Mouse (Mus musculus) cerebellum, postnatal 36 days (tissue): ENCODE measurements around the gene Trim72.
"Not testable (repeated sequence)": the region's sequence is repeated elsewhere in the genome, so short reads cannot be mapped to it uniquely, and the experiment has no call there.

Experiments
- DNase-seq, 2 experiments: peaks; one replicate each; pipeline ENCODE4 v3.0.0; 2021 to 2022; ENCODE audit warnings: mixed read lengths in 2 of 2

Trim72 gene

DNA sequence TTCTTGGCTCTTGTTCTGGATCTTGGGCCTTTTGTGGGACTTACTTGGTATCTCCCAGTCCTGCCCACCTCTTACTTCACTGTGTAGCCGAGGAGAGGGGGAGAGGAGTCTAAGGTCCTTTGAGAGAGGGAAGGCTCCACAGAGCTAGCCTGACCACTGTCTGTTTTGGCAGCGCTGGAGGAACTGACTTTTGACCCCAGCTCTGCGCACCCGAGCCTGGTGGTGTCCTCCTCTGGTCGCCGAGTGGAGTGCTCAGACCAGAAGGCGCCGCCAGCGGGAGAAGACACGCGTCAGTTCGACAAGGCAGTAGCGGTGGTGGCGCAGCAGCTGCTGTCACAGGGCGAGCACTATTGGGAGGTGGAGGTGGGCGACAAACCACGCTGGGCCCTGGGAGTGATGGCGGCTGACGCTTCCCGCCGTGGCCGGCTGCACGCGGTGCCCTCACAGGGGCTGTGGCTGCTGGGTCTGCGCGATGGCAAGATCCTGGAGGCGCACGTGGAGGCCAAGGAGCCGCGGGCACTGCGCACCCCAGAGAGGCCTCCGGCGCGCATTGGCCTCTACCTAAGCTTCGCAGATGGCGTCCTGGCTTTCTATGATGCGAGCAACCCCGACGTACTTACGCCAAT is 6.1 kb downstream of the Trim72 start:
- DNase-seq: no peak

DNA sequence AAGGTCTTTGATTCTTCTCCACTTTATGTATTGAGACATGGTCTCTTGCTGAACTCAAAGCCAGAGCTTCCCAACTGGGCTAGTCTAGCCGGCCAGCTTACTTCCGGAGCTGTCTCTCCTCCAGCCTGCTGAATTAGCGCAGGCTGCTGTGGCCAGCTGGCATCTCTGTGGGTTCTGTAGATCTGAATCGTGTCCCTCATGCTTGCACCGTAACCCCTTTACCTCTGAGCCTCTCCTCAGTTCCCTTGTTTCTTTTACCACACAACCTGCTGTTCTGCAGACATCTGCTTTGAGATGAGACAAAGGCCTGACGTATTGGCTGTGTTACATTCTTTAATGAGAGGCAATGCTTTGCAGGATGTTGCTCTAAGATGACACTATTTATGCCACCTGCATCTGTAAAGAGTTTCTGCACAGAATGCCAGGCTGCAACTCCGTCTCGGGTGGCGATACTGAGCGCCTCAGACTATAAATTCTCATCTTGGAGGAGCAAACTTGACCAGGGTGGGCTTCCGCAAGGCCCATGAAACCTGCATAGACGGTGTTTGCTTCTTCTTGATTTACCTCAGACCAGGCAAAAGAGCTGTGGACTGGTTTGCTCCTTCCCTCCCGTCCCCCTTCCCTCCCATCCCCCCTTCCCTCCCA is 8.5 kb downstream of the Trim72 start:
- DNase-seq: no peak

DNA sequence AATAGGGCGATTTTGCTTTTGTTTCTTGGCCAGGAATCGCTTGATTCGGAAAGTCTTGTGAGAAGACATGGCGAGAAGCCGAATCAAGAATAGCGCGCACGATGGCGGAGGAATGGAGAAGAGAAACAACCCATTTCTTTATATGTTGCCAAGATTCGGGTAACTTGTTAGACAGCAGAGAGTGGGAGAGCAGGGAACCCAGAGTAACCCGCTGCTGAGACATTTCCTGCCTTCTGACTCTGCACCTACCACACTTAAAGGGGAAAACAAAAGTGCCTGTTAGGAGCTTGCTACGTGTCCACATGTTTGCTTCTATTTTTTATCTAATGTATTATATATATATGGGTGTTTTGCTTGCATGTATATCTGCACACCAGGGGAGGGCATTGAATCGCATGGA is 9.4 kb downstream of the Trim72 start:
- no peak for DNase-seq

DNA sequence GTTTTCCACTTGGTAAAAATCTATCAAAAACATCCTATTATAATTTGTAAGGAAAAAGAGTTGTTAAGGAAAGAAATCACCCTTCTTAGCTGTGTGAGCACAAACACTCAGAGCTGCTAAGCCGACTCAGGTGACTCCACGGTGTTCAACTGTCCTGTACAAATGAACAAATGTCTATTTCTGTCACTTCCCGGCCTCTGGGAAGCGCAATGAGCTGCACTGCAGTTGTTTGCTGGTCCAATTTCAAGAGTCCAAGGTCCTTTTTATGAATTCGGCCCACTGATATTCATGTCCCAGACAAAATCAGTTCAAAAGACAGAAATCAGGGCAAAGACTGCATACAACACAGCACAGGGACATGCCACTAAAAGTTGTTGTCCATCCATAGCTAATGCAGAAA is 12.4 kb downstream of the Trim72 start:
- not testable (repeated sequence) for DNase-seq

DNA sequence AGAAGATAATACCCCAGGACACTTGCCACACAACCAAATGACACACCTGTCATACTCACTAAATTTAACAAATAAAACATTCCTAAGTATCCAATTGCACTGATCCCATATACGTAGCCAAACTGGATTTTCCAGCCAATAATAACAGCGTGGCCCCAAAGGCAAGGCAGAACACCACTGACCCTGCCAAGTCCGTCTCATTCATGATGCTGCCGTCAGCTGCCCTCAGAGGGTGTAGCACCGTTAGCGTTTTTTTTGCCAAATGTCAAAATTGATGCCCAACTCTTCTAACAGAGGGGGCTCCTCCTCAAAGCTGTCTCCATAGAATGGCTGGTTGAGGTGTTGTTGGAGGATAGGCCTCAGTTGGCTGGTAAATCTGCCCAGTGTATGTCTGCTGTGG is 12.9 kb downstream of the Trim72 start:
- no peak for DNase-seq

GRCm38 (mm10) chr7:128018275-128018674 is 14.5 kb downstream of the Trim72 start:
- DNase-seq: no peak

- no peak for DNase-seq
Observed at GRCm38 (mm10) chr7:128019187-128019586, 15.4 kb downstream of the Trim72 start.

DNA sequence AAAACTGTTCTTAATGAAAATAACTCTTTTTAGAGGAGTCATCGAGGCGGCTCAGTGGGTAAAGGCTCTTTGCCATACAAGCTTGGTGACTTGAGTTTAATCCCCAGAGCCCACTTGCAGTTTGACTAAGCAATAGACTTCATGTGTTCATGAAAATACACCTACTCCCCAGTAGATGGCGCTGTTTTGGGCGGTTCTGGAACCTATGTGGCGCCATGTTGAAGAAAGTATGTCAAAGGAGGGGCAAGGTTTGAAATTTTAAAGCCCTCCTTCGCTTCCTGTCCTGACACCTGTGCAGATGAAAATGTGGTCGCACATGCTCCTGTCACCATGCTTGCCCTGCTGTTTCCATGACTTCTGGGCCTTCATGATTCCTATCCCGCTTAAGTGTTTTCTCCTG is 19.2 kb downstream of the Trim72 start:
- no peak for DNase-seq

DNA sequence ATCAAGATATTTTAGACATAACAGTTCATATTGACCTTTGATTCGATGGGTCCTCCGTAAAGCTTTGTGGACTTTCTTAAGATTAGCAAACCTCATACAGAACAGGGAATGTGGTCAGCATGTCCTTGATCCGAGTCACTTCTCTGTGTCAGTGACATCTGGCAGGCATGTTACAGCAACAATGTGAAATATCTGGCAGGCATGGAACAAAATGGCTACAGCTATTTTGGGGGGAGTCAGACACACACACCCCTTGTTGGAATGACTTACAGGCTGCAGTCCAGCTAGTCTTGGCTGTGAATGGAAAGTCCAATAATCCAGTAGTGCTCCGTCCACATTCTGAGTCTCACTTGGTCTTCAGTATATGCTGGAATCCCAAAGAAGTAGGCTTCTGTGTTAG is 19.8 kb downstream of the Trim72 start:
- DNase-seq: no peak

DNA sequence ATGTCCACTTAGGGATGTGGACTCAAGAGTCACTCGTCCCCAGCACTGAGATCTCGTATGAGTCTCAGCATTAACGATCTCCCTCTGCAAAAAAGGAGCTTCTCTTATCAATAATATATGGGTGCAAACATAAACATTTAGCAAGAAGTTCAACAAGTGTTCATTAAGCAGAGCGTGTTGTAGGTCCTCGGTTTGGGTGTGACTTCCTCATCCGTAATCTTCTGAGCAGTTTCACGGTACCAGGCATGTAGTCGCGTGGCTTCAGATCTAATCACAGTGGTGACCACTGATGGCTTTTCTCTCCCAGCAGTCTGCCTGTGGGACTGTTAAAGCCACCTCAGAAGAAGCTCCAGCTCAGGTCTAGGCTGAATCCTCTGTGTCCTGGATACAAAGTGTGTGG is 20.6 kb downstream of the Trim72 start:
- DNase-seq: no peak

DNA sequence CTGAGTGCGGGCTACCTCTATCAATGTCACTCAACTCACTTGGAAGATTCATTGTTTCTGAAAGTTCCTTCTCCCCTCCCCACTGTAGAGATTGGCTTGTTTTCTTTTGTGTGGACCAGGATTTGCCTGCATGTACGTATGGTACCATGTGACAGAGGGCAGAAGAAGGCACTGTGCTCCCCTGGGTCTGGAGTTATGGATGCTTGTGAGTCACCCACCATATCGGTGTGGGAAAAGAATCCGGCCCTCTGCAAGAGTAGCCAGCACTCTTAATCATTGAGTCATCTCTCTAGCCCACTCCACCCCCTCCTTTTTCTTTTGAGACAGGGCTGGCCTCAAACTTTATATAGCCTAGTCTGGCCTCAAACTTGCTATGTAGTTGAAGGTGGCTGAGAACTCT is 21.2 kb downstream of the Trim72 start:
- DNase-seq: no peak

GRCm38 (mm10) chr7:128025381-128025780 is 21.6 kb downstream of the Trim72 start:
- no peak for DNase-seq

DNA sequence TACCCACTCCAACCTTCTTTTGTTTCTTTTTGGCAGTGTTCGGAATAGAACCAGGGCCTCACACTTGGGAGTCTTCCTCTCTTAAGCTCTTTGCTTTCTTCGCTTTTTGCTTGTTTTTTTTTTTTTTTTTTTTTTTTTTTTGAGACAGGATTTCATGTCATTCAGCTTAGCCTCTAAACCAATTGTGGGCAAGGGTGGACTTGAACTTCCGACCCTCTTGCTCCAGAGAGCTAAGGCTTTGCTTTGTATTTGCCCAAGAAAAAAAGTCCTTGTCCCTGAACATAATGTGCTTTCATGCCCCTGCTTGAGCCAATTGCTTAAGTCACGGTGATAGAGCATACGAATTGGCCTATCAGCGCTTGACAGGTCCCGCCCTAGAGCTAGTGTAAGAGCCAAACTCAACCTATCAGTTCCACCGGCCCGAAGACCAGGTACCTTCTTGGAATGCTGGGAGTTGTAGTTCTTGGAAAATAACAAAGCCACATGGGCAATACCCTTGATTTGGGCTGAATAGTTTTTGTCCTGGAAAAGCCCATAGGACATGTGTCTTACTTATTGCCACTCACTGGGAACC is 27.7 kb downstream of the Trim72 start:
- DNase-seq: no peak

- DNase-seq: no peak
Observed at GRCm38 (mm10) chr7:128032290-128032988, 28.7 kb downstream of the Trim72 start.

DNA sequence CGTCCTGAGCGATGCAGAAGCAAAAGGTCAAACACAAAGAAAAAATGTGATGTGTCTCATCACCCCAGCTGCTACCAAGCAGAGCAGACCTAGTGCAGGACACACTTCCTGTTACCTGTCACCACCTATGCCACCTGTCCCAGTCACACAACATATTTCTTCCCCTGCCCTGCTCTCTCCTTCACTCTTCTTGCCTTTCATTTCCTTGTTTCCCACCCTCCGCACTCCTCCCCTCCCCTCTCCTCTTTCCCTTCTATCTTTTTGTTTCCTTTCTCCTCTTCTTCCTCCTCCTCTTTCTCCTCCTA is 29.2 kb downstream of the Trim72 start:
- no peak for DNase-seq

GRCm38 (mm10) chr7:128033616-128034015 is 29.9 kb downstream of the Trim72 start:
- DNase-seq: no peak

DNA sequence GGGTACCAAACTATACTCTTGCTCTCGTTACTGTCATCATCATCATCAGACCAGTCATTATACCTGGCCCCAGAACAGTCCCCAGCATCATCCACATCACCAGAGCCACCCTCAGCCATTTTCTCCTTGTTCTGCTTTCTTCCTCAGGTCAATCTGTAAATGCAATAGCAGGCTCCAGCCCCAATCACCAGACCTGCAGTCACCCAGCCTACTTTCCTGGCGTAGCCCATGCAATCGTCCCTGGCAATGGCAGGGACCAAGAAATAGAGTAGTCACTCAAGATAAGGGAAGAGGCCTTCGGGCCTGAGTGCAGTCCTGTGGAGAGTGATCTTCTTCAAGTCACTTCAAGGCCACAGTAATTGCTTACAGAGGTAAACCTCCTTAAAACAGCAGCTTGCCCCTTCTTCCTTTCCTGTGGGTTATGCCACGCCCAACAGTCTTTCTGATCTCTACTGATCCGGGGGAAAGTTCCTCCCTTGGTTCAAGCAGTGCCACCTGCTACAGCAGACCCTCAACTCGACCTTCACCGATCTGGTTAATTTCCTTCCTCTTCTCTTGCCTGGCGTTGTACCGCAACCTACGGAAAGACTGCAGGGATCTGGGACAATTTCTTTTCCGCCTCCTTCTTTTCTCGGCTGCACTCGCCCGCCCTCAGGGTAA is 38.5 kb downstream of the Trim72 start:
- not testable (repeated sequence) for DNase-seq

DNA sequence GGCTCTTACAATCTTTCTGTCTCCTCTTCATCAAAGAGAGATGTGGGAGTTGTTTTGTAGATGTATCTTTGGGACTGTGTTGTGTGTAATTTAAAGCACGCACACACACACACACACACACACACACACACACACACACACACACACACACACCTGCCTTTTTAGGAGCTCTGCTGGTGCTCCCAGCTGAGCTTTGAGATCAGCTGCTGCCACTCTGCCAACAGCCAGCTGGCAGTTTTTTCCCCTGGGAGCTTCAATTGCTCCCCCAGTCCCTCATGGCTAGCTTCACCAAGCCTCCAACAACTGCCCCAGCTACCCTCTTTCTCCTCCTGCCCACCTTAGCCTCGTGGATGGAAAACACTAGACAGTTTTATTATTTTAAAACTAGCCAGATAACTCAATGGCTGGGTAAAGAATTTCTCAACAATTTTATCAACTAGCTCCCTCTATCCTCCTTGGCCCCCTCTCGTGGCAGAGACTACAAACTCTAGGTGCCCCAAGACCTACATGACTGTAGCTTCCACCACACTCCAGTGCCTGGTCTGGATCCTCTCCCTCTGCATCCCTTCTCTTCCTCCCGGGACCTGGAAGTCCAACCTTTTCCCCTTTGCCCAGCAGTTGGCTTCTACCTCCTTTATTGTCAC is 40.5 kb downstream of the Trim72 start:
- no peak for DNase-seq

- DNase-seq: no peak
Observed at GRCm38 (mm10) chr7:128045640-128046039, 41.9 kb downstream of the Trim72 start.

GRCm38 (mm10) chr7:128048819-128049218 is 45.1 kb downstream of the Trim72 start:
- no peak for DNase-seq

- DNase-seq: no peak
Observed at GRCm38 (mm10) chr7:128049254-128049653, 45.5 kb downstream of the Trim72 start.

GRCm38 (mm10) chr7:128050739-128051138 is 47.0 kb downstream of the Trim72 start:
- no peak for DNase-seq

GRCm38 (mm10) chr7:128053061-128053460 is 49.3 kb downstream of the Trim72 start:
- DNase-seq: no peak
